Mouse (Mus musculus) small intestine, adult 2 months (tissue): ENCODE data around the gene Slc22a15.

Source experiments
- CTCF ChIP-seq: fragments of 200-500 bp; IDR thresholded peaks from 2 replicates; pipeline ENCODE4 v1.5.1; 2012; ENCODE audit warnings: low read depth, mild to moderate bottlenecking, control low read depth, inconsistent platforms, low read length, moderate library complexity, mixed read lengths; ENCODE audit not compliant: insufficient replicate concordance, insufficient read length; ENCODE audit errors: extremely low read depth
- POLR2A ChIP-seq: fragments of 200-500 bp; IDR thresholded peaks from 2 replicates; pipeline ENCODE4 v1.6.1; 2012; ENCODE audit warnings: low read depth, mild to moderate bottlenecking, control low read depth, inconsistent platforms, low read length, moderate library complexity

DNA sequence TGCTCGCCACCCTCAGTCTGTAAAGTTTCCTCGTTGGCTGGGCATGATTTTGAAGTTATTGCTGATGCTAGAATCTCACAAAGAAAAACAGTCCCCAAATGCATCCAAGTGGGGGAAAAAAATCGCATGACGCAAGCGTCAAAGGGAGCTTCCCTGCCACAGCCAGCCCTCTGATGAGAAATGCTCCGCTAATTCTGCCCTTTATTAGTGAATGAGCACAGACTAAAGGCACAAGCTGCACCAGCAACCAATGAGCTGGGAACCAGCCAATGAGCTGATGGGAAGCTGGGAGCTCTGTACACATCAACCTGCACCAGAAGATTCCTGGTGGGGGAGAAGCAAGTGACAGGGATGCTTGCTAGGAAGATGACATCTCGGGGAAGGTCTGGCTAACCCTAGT, 64.5 kb downstream of the Slc22a15 start:
- TF ChIP-seq POLR2A (no peak), CTCF (no peak)
